Mouse (Mus musculus): Measurements from ENCODE around the gene Gm5089.
"Not testable (repeated sequence)": the region's sequence is repeated elsewhere in the genome, so short reads cannot be mapped to it uniquely, and the experiment has no call there.

The Gm5089 gene

GRCm38 (mm10) chr14:122463080-122463691, 12.3 kb upstream of the Gm5089 start:
- DNase-seq, result no peak

GRCm38 (mm10) chr14:122462689-122463079, 11.8 kb upstream of the Gm5089 start:
- no peak for DNase-seq

DNA sequence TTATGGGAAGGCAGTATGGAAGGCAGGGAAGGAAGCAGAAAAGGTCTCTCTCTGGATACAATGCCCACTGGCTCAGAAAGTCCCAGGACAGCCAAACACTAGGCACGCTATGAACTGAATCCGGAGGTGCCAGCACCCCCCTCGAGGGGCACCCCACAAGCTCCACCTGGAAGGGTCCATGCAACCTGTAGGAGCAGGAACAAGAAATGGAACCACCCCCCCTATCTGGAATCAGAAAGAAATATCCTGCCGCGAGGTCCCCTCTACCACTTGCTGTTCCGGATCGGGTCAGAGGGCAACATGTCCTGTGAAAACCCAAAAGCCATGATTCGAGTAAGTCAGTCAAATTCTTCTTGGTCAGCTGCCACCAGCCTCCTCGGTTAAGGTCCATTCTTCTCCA, 11.1 kb upstream of the Gm5089 start:
- no peak for DNase-seq

- DNase-seq, result no peak
Measured at GRCm38 (mm10) chr14:122461500-122461899, 10.6 kb upstream of the Gm5089 start.

DNA sequence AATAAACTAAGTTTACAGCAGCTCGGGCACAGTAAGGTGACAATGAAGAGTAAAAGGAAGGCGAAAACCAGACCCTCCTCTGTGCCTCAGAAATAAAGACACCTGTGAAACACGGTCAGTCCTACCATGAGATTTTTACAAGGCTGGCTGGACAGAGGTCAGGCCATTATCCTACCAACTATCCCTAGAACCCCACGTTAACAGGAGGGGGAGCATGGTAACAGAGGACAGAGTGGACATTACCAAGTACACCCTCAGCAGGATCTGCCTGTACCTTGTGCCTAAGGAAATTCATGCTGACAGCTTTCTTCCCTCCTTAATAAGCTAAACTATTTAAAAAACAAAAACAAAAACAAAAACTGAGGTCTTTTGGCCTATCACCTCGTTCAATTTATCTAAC, 9.3 kb upstream of the Gm5089 start:
- no peak for DNase-seq

DNA sequence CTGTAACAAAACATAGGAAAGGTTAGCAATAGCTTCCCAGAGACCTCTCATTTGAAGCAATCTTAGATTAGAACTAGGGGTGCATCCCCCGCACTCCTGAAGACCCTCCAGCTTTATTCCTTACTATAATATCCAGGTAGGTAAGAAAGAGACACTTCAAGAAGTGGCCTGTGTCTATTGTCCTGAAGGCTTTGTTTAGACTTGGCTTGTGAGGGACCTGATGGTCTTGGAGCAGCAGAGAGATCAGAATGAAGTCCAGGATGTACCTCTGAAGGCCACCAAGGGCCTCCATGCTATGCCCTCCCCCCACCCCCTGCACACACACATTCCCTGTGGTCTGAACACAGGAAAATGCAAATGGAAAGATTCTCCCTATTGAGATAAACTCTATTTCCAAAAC, 8.9 kb upstream of the Gm5089 start:
- no peak for DNase-seq

GRCm38 (mm10) chr14:122459332-122459731, 8.4 kb upstream of the Gm5089 start:
- DNase-seq, result not testable (repeated sequence)

- no peak for DNase-seq
Measured at GRCm38 (mm10) chr14:122455562-122455958, 4.6 kb upstream of the Gm5089 start.

GRCm38 (mm10) chr14:122454901-122455561, 4.1 kb upstream of the Gm5089 start:
- no peak for DNase-seq

DNA sequence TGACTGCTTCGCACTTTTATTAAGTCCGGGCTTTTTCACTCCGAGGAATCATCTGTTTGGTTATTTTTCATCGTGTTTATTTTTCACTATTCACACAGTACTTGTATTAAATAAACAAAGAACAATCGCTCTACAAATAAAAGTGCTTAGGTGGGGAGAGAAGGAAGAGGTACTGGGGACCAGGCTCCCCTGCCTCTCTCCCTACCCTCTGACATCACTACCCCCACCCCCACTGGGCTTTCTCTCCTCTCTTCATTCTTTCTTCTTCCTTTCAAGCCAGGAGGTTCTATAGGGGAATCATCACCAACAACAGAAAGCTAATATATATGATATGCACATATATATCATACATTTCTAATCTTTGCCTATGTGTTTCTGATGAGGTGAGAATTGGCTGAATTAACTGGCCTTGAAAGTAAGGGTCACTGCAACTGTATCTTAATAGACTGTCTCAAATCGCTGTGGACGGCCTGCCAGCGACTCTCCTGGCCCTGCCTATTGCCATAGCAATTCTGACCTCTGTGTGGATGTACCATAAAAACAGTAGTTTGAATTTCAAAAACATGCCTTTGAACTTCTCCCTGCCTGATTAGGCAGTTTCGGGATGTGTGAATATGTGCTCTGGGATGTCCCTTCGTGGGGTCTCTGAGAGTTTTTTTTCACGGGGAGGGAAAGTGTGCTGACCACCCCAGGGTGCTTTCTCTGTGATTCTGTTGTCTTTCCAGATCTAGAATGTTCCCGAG, 3.3 kb upstream of the Gm5089 start:
- no peak for DNase-seq

DNA sequence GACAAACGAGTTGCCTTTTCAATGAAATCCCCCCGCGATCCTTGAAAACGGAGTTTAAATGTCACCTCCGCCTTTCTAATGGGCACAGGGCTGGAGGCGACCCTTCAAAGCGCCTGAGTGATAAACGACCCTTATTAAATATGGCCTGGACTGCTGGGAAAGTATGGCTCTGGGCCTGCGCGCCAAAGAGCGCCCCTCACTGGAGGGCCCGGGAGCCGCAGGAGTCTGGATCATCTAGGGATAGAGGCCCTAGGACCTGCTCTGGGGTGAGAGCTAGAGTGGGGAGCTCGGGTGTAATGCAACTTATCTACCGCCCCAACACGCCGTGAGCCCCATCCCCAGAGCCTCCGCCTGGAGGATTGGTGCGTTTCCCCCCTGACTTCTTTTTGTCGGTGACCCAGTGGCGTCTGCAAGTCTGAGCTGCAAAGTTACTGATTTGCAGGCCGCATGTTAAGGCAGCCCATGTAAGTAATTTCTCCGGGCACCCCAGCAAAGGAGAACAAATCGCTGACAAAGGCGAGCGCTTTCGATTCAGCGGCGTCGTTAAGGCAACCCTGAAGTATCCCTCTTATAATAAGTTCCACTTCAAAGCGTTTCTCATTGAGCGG, 2.6 kb upstream of the Gm5089 start:
- peak; percentile 59 for DNase-seq

DNA sequence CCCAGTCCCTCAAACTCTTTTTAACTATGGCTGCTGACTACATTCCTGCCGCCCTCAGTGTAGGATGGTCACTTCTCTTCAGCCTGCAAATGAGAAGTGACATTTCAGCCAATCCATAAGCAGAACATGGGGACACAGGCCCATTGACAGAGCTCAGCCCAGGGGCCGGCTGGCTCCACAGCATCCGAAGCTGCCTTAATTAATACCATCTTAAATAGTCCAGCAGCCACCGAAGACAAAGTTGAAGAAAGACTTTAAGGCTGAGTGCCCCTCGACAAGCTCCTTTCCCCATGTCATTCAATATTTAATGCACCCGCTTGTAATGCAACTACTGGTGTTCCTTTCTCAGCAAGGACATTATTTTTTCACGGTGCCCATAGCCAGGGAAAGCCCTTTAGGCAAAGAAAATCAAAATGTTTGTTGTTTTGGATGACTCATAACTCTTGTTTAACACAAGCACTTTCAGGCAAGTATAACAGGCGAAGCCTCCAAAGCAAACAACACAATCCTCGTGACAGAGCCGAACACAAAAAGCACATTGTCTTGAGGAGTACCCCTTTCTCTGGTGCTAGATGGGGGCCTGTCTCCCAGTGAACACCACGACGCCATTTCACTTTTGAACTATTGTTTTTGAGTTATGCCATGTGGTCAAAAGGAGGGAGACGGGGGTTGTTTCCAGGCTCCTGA, 1.9 kb upstream of the Gm5089 start:
- DNase-seq, result no peak

DNA sequence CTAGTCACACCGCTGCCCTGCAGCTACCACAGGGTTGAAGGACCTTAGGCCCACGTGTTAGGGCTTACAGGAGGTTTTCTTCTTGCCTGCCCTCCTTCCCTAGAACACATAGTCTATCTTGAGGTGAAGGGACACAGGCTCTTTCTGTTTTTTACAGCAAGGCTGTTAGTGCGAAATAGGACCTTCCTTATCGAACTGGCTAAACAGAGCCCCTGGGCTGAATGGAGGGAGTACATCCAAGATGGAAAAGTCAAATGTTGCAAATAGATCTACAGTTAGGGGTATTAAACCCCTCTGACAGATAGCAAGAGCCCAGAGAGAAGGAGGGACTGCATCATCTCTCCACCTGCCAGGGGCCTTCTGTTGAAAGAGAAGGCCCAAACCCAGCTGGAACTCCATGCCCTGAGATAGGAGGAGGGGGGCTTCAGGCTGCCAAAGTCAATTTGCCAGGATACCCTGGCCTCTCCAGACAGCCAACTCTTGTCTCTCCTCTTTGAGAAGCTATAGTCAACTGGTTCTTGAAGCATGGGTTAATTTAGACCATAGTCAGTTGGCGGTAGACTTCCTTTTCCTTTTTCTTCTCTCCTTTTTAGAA, 733 bp upstream of the Gm5089 start:
- DNase-seq, result no peak

DNA sequence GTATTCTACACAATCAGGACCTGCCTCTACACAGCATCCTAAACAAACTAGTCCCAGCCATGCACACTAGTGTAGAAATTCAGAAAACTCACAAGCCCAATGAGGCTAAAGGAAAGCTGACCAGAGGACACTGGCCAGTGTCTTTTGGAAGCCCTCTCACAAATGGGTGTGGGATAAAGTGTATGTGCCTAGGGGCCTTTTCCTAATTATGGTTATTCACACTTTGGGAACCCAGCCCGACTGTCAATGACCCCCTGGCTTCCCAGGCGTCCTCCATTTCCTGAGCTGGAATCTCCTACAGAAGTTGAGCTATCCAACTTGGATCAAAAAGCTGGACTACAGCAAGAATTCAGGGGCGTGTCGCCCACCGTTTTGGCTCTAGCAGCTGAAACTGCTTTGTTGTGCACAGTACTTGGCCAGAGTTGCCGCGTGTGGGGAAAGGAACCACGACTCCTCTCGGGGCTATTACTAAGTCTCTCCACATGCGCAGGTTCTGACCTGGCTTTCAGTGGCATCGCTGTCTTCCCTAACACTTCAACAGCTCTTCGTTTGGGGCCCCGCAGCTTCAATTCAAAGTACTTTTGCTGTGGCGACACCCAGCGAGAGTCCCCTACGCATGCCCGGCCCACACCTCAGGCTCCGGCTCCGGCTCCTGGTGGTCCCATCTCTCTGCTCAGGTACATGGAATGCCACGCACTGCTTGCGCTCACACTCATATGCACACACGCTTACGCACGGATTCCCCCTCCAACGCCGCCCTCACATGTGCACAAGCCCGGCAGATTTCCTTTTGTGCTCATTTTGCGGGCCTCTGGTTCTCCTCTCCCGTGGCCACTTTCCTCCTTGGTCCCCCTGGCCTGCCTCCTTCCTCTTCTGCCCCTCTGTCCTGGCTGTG, 1.1 kb downstream of the Gm5089 start:
- DNase-seq, result no peak

- no peak for DNase-seq
Measured at GRCm38 (mm10) chr14:122436850-122437249, 14.1 kb downstream of the Gm5089 start.

DNA sequence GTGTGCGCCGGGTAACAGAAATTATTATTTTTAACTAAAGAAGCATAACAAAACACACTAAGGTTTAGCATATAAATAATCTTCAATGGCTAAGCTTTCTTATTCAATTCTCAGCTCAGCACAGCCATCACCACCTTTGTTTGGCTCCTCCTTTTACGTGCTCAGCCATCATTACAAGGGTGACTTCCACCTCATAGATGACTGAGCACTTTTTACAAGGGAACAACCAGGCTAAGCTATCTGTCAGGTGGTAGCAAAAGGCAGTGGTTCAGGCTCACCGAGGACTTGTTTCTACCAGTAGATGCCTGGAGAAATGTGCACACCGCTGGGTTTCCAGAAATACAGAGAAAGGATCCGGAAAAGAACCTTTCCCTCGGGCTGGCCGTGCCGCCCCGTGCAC, 16.9 kb downstream of the Gm5089 start:
- no peak for DNase-seq

- DNase-seq, result no peak
Measured at GRCm38 (mm10) chr14:122432558-122432957, 18.4 kb downstream of the Gm5089 start.

GRCm38 (mm10) chr14:122427654-122428053, 23.3 kb downstream of the Gm5089 start:
- no peak for DNase-seq

- DNase-seq, result no peak
Measured at GRCm38 (mm10) chr14:122427204-122427560, 23.7 kb downstream of the Gm5089 start.

DNA sequence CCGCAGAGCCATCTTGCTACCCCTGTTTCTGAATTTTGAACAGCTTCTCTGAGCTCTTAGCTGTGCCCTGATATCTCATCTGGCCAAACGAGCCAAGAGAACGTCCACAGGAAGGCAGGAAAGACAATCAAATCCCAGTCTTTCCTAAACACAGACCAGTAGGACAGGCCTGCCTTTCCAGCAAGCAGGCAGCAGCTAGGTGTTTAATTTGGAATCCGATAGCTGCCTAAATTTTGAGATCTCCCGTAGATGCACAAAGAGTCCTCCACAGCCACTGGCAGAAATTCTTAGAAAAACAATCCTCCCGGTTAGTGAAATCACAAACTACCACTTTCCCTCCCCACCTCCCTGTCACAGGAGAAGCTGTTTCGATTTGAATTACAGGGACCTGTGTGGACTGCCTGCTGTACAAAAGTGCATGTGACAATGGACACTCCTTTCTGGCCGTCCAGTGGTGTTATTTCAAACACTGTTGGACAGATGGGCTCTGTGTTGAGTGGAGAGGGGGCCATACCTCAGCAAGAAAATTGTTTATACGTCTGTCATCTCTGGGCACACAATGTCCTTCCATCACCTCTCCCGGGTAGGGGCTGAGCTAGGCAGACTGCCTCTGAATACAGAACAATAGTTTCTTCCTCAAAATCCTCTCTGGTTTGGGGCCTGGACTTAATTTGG, 24.2 kb downstream of the Gm5089 start:
- DNase-seq, result no peak

DNA sequence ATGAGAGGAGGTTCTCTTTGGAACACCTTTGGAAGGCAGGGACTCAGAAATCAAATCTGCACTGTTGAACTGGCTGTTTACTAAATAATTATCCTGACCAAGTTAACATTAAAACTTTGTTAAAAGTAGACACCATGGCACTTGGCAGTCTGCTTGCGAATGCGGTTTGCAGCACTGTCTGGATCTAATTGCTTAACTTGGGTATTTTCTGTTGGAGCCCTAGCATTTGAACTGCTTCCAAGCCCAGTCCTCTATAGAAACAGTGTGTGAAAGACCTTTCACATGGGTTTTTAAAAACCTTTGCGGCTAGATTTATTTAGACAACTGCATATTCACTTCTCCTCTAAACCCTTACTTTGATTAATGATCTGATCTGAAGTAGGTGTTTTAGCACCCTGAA, 26.5 kb downstream of the Gm5089 start:
- no peak for DNase-seq
